Mouse (Mus musculus): Measurements from ENCODE around the gene Prss34. TPM values are rescaled to one million over a fixed set of nuclear protein-coding genes. Genes with fewer than 3 reads are reported as not detected.

Prss34 gene
- total RNA-seq (2021) = 1.2 and 1.3 TPM in 2 replicates
- long read RNA-seq, experiment 1, partial matches to known transcripts = 0 of 2 reads
- long read RNA-seq, experiment 1, other reads (novel, unspliced or antisense) = 0 of 2 reads
- long read RNA-seq, experiment 2, partial matches to known transcripts = 0 of 4 reads
- long read RNA-seq, experiment 2, other reads (novel, unspliced or antisense) = 0 of 4 reads

DNA sequence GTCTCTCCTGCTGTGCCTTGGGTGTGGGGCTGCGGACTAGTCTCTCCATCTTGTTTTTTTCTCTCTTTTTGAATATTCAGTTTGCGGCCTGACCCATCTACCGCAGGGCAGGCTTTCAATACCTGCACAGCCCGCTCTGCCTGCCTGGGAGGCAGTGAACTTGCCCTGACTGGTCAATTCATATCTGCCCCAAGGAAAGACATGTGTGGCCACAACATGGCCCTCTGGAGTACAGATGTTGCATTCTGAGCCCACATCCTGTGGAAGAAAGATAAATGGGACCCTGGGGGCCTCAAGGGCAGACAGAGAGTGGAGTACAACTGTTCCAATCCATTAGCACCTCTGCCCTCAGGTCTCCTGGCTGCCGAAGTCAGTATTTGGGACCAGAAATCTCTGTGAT, at the start of gene Prss34:
Gene Prss34, plus strand, starts transcription at position 301 of the 400 bp plus-strand sequence.
- no peak for DNase-seq

- no peak for DNase-seq
Observed at GRCm38 (mm10) chr17:25250181-25250835, 47.9 kb upstream of the Prss34 start.

DNA sequence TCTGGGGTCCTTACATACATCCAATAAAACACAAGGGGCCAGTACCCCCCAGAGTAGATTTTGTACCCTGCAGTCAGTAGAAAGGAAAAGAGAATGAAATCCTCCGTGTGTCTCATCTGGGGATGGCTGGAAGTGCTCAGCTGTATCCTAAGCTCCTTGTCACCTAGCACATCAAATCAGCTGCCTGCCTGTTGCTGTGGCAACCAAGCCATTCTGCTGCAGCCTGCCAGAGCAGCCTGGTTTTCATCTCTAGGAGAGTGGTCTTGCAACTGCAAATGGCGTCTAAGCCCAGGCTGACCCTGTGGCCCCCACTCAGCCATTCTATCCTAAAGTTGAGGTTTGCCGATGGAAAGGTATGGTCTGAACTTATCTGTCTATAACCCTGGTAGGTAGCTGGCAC, 45.6 kb upstream of the Prss34 start:
- no peak for DNase-seq

GRCm38 (mm10) chr17:25253760-25254159, 44.4 kb upstream of the Prss34 start:
- no peak for DNase-seq

DNA sequence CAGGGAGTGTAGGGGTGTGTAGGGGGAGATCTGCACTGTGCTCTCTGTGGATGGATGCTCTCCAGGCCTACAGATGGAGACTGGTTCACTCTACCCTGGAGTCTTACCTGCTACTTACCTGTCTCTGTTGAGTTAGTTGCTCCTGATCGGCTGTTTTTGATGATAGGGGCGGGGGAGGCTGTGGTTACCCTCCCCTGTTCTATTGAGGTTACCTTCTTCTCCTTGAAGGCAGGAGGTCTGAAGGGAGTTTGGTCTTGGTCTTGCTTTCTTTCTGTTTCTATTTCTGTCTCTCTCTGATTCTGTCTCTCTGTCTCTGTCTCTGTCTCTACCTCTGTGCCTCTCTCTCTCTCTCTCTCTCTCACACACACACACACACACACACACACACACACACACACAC, 43.1 kb upstream of the Prss34 start:
- DNase-seq = no peak

DNA sequence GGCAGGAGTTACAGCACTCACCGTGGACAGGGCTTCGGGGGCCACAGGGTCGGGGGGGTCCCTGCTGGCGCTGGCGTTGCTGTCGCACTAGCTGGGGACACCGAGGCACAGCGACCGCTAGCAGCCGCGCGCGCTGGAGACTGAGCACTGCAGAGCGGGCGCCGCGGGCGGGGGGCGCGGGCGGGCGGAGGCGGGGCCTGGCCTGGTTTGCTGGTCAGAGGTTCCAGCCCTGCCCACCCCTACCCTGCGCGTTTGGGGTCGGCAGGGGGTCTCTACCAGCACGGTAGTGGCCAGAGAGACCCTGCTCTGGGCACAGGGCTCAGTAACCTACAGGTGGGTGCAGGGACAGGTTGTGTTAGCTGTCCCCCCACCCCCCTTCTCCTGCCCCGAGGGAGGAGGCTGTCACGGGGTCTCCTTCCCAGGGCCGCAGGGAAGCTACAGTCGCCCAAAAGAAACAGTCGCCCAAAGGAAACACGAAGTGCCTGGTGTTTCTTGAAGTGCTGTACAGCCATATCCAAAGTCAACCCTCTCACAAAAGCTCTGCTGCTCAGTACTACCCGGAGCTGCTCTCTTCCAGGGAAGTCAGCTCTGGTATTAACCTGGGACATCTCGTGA, 41.9 kb upstream of the Prss34 start, which contains the start of gene Baiap3:
Gene Baiap3, minus strand, starts transcription at position 225 of the 615 bp plus-strand sequence.
- DNase-seq = no peak

DNA sequence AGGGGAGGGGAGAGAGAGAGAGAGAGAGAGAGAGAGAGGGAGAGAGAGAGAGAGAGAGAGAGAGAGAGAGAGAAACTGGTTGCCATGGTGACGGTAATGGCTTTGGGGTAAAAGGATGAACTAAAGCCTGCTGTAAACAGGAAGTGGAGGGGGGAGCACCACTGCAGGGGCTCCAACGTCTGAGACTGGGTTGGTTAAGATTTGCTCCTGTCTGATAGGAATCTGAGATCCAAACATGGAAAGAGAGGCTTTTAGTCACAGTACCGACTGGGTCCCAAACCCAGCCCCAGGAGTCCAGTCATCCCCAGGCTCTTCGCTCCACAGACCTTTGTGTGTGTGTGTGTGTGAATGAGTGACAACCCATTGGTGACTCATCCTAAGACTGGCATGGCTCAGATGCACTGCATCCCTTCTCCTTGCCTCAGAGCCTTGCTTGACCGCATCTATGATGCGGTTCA, 40.4 kb upstream of the Prss34 start:
- peak; percentile 20 for DNase-seq

DNA sequence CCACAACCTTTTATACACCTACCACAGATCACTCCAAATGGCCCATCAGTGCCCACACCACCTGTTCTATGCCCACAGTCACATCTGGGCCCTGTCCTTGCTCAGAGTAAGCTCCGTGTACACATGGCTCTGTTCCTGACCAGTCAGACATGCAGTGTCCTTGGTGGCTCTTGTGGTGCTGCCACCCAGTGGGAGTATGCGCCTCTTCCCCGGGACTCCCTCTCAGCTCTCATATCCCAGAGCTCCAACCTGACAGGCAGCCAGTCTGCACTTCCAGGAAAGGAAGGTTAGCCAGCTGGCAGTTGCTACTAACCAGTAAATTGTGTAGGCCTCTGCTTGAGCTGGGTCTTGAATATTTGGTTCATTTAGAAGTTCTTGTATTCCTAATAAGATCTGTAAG, 33.7 kb upstream of the Prss34 start:
- peak; percentile 85 for DNase-seq

GRCm38 (mm10) chr17:25270795-25271335, 27.3 kb upstream of the Prss34 start:
- no peak for DNase-seq

- peak; percentile 49 for DNase-seq
Observed at GRCm38 (mm10) chr17:25272326-25272725, 25.9 kb upstream of the Prss34 start.

DNA sequence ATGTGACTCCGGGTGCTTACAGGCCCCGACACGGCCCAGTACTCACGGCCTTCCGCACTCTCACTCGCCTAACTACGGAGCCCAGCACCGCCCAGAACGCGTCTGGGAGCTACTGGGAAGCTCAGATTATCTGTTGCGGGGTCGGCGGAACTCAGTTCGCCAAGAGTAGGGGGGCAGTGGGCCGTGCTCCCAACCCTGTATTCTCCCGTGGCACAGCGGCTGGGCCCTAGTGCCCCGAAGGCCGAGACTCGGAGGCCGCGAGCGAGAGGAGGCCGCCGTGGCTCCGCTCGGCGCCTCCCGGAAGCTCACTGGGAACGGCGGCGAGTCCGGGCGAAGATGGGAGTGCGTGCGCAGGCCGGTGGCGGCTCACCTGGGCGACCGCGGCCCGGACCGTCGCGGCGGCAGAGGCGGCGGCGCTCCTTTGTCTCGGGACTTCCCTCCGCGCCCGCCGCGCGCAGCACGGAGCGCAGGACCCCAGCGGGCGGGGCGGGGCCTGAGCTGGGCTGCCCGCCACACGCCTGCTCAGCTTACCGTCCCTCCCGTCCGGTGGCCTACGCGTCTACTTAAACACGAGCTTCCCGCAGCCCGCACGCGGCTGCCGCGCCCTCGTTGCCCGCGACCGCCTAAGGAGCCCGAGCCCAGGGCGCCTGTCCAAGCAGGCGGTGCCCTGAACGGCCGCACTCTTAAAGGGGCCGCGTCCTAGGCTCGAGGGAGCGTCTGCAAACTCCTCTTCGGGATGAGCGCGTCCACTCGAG, 25.1 kb upstream of the Prss34 start:
- peak; percentile 91 for DNase-seq

DNA sequence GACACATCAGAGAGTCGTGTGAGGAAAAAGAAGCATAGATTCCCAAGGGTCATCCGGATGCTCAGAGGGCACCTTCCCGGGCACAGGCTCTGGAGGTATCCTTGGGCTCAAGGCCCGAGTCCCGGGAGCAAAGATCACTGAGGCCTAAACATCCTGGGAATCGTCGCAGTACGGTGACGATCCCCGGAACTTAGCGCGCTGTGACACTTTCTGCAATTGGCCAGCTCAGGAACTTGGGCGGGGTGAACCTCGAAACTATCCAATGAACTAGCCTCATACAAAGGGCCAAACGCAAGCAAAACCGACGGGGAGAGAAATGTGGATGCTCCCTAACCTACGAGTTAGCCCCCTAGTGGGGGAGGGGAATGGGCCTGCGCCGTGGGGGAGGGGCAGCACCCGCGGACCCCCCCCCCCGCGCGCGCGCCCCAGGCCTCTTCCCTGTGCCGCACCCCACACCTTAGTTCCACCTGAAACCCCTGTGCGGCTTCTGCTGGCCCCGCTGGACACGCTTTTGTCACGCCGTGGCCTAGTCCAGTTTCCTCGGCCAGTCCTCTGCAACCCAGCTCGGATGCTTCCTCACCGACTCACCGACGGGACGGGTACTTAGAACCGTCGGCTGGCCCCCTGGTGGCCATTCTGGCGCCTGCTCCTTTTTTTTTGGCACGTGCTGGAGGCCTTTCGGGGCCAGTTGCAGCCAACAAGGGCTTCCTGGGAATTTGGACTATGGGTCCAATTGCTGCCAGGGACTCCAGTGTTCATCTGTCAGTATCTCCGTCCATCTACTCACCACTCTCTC, 24.3 kb upstream of the Prss34 start:
- DNase-seq = peak; percentile 95

DNA sequence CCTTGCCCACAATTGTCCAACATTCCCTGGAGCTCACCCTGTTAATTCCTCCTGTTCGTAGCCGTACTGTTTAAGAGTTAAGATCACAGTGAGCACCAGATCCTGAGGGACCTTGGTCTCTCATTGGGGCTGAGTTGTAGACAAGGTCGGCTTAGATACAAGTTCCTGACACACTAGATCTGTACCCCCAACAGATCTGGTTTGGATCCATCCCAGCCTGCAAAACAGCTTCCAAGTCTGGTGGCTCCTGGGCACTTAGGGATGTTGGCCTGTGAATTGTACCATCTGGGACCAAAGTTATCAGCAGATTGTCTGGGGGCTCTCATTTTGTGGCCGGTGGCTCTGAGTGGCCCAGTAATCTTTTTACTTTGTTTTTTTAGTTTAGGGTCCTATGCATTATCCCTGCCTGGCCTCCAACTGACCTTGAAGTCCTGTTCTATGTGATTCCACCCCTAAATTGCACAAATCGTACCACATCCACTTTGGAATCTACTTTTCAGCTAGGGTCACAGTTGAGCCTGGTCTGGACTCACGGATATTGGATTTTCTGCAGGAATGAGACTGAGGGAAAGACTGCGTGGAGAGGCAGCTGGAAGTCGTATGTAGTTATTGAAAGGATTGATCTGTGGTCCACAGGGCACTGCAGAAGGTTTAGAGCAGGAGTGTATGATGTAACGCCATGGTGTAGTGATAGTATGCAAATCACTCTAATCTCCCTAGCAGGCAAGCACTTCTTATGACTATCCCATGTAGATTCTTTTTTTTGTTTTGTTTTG, 23.4 kb upstream of the Prss34 start, which contains the start of gene Ube2i:
Gene Ube2i, minus strand, starts transcription at position 52 of the 776 bp plus-strand sequence.
- DNase-seq = no peak

GRCm38 (mm10) chr17:25275833-25276232, 22.4 kb upstream of the Prss34 start:
- no peak for DNase-seq

DNA sequence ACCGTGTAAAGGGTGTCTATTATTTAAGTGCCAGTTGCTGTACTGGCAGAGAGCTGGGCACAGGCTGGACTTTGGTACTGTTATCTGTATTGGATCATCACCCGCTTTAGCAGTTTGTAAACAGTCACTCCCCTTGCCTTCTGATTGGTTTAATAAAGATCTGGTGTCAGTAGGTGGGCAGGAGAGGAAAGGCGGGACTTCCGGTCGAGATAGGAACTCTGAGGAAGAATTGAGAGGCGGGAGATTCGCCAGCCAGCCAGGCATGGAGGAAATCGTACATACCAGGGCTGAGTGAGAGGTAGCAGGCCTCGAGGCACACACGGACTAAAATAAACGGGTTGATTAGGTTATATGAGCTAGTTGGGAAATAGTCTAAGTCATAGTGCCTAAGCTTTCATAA, 16.1 kb upstream of the Prss34 start:
- peak; percentile 77 for DNase-seq

DNA sequence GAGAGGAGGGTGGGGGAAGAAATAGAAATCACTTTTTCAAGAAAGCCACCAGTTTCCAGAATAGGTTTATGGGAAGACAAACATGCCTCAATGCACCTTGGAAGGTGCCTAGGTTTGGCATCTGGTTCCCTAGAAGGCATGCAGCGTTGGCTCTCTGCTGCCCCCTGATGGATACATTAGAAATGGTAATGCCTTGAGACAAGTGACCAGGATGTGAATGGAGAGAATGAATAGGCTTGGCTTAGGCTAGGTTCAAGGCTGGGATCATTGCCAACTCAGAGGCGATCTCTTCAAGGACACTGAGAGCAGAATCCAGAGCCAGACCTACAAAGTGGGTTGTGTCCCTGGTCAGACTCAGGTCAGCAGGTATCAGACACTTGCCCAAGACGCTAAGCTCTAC, 13.2 kb upstream of the Prss34 start:
- peak; percentile 82 for DNase-seq

DNA sequence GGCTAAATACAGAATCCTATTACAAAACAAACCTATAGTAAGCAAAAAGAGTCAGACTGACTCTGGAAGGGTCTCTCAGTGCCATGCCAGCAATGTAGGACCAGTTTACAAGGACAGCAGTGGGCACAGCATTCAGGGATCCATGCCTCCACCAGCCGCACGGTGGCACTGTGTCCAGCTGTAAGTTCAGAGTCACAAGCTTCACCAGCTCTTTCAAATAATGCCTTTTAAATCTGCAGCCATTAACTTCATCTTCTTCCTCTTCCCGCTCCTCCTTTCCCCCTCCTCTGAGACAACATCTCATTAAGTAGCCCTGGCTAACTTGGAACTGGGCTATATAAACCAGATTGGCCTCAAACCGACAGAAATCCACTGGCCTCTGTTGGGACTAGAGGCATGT, 9.4 kb upstream of the Prss34 start:
- DNase-seq = peak; percentile 72

DNA sequence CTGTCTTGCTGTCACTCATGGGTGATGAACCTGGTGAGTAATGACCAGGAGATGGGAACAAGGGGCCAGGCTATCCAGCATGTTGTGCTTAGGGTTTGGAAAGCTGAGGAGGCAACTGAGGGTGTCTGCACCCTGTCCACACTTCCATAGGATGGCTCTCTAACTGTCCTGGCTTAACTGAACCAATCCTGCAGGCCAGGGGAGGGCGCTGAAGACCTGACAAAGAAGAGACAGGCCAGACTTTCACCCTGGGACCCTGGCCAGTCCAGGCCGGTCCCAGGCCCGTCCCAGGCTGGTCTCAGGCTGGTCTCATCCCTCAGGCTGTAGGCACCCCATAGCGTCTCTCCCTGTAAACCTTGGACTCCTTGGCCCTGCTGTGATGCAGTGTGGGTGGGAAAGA, 7.8 kb upstream of the Prss34 start:
- DNase-seq = no peak

DNA sequence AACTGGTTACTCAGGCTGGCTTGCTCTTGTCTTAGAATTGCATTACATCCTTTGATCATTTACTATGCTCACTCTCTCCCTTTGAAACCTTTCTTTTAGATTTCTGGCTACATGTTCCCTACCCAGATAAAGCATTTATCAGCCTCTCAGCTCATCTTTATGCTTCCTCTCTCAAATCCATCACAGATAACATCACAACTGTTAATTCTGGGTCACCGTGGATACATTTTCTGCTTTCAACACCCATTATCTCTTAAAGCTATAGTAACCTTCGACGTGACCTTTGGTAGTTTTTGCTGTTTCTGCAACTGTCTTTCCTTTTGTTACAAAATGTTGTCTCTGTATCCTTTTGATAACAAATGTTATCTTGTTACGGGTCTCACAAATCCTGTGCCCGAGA, 4.7 kb upstream of the Prss34 start:
- no peak for DNase-seq

GRCm38 (mm10) chr17:25294111-25294510, 4.1 kb upstream of the Prss34 start:
- no peak for DNase-seq

- DNase-seq = no peak
Observed at GRCm38 (mm10) chr17:25308346-25308745, 10.2 kb downstream of the Prss34 start, which contains the start of gene Prss28. Gene Prss28, plus strand, starts transcription at chr17:25308646.

Data from adrenal gland, postnatal 14 days (tissue).